Mouse (Mus musculus): ENCODE measurements around the gene Pard3. TPM values are rescaled to one million over a fixed set of nuclear protein-coding genes. Genes with fewer than 3 reads are reported as not detected.
A peak's percentile ranks its signal among the peaks of the same experiment; 100 is the strongest.

The Pard3 gene
- total RNA-seq, 2 experiments from 2014 or later, result 54.0 to 58.1 TPM

GRCm38 (mm10) chr8:127175160-127175836 is 111.6 kb downstream of the Pard3 start:
- no peak for DNase-seq (ENCODE audit: low spot score in 2 of 2)

- no peak for DNase-seq (ENCODE audit: low spot score in 2 of 2)
Observed at GRCm38 (mm10) chr8:127178634-127179033, 114.9 kb downstream of the Pard3 start.

- no peak for DNase-seq (ENCODE audit: low spot score in 2 of 2)
Observed at GRCm38 (mm10) chr8:127181246-127181645, 117.6 kb downstream of the Pard3 start.

GRCm38 (mm10) chr8:127182065-127182464 is 118.4 kb downstream of the Pard3 start:
- DNase-seq (ENCODE audit: low spot score in 2 of 2), result no peak

GRCm38 (mm10) chr8:127183533-127183932 is 119.8 kb downstream of the Pard3 start:
- DNase-seq (ENCODE audit: low spot score in 2 of 2), result no peak

- DNase-seq (ENCODE audit: low spot score in 2 of 2), result no peak
Observed at GRCm38 (mm10) chr8:127184025-127184424, 120.3 kb downstream of the Pard3 start.

- DNase-seq (ENCODE audit: low spot score in 2 of 2), result no peak
Observed at GRCm38 (mm10) chr8:127185897-127186296, 122.2 kb downstream of the Pard3 start.

- no peak for DNase-seq (ENCODE audit: low spot score in 2 of 2)
Observed at GRCm38 (mm10) chr8:127188671-127189070, 125.0 kb downstream of the Pard3 start.

GRCm38 (mm10) chr8:127190350-127190749 is 126.7 kb downstream of the Pard3 start:
- peak in 1 of 2 experiments; percentile 27 for DNase-seq (ENCODE audit: low spot score in 2 of 2)

GRCm38 (mm10) chr8:127191387-127191786 is 127.7 kb downstream of the Pard3 start:
- DNase-seq (ENCODE audit: low spot score in 2 of 2), result peak in 1 of 2 experiments; percentile 13

GRCm38 (mm10) chr8:127191824-127192223 is 128.1 kb downstream of the Pard3 start:
- DNase-seq (ENCODE audit: low spot score in 2 of 2), result no peak

- no peak for DNase-seq (ENCODE audit: low spot score in 2 of 2)
Observed at GRCm38 (mm10) chr8:127192331-127192730, 128.6 kb downstream of the Pard3 start.

- DNase-seq (ENCODE audit: low spot score in 2 of 2), result no peak
Observed at GRCm38 (mm10) chr8:127193375-127193774, 129.7 kb downstream of the Pard3 start.

GRCm38 (mm10) chr8:127194786-127195407 is 131.2 kb downstream of the Pard3 start:
- no peak for DNase-seq (ENCODE audit: low spot score in 2 of 2)

- no peak for DNase-seq (ENCODE audit: low spot score in 2 of 2)
Observed at GRCm38 (mm10) chr8:127196505-127197265, 133.0 kb downstream of the Pard3 start.

- DNase-seq (ENCODE audit: low spot score in 2 of 2), result no peak
Observed at GRCm38 (mm10) chr8:127207455-127207854, 143.8 kb downstream of the Pard3 start.

GRCm38 (mm10) chr8:127210621-127211020 is 146.9 kb downstream of the Pard3 start:
- no peak for DNase-seq (ENCODE audit: low spot score in 2 of 2)

- no peak for DNase-seq (ENCODE audit: low spot score in 2 of 2)
Observed at GRCm38 (mm10) chr8:127214338-127214737, 150.6 kb downstream of the Pard3 start.

- DNase-seq (ENCODE audit: low spot score in 2 of 2), result no peak
Observed at GRCm38 (mm10) chr8:127214748-127215433, 151.2 kb downstream of the Pard3 start.

- no peak for DNase-seq (ENCODE audit: low spot score in 2 of 2)
Observed at GRCm38 (mm10) chr8:127220206-127220605, 156.5 kb downstream of the Pard3 start.

GRCm38 (mm10) chr8:127220615-127221014 is 156.9 kb downstream of the Pard3 start:
- no peak for DNase-seq (ENCODE audit: low spot score in 2 of 2)

Measured in adrenal gland, postnatal 4 days (tissue).